Mouse (Mus musculus) liver, embryonic 12.5 days (tissue): Measurements from ENCODE around the gene Ugt1a10. TPM values are rescaled to one million over a fixed set of nuclear protein-coding genes. Genes with fewer than 3 reads are reported as not detected.
A peak's percentile ranks its signal among the peaks of the same experiment; 100 is the strongest.
"Not testable (repeated sequence)": the region's sequence is repeated elsewhere in the genome, so short reads cannot be mapped to it uniquely, and the experiment has no call there.

Source experiments
- ATAC-seq: fragments of 200-750 bp; cut with Nextera tagmentation; 2 replicates; pipeline ENCODE4 v1.8.0; 2017; ENCODE audit warnings: moderate number of reproducible peaks, mild to moderate bottlenecking, moderate library complexity
- H3K27ac ChIP-seq: fragments of 300-500 bp; sonication (generic); 2 replicates; pipeline ENCODE4 v1.5.1; 2016; ENCODE audit warnings: mild to moderate bottlenecking
- H3K27me3 ChIP-seq: fragments of 300-500 bp; sonication (generic); replicated peaks from 2 replicates; pipeline ENCODE4 v1.6.1; 2016; ENCODE audit warnings: mild to moderate bottlenecking, moderate library complexity
- H3K36me3 ChIP-seq: fragments of 300-500 bp; sonication (generic); 2 replicates; pipeline ENCODE4 v1.6.1; 2016; ENCODE audit warnings: mild to moderate bottlenecking, moderate library complexity
- H3K4me1 ChIP-seq: fragments of 300-500 bp; sonication (generic); 2 replicates; pipeline ENCODE4 v1.6.1; 2016
- H3K4me2 ChIP-seq: fragments of 300-500 bp; sonication (generic); 2 replicates; pipeline ENCODE4 v1.6.1; 2016; ENCODE audit warnings: mild to moderate bottlenecking, moderate library complexity
- H3K4me3 ChIP-seq: fragments of 300-500 bp; sonication (generic); 2 replicates; pipeline ENCODE4 v1.5.1; 2016; ENCODE audit warnings: mild to moderate bottlenecking, moderate library complexity
- H3K9ac ChIP-seq: fragments of 300-500 bp; sonication (generic); 2 replicates; pipeline ENCODE4 v1.6.1; 2016; ENCODE audit warnings: mild to moderate bottlenecking, moderate library complexity
- H3K9me3 ChIP-seq: fragments of 300-500 bp; sonication (generic); replicated peaks from 2 replicates; pipeline ENCODE4 v1.6.1; 2016; ENCODE audit warnings: mild to moderate bottlenecking, moderate library complexity
- WGBS: fragments of 180-500 bp; shearing (Covaris S2); methylation state at CpG from one replicate; pipeline ENCODE4 v1.1.7; 2016; ENCODE audit not compliant: insufficient replicate concordance; 5-methylcytosine and 5-hydroxymethylcytosine counted together
- polyA plus RNA-seq: library from polyadenylated mRNA; unstranded; fragments of >200 nt; fragmentation: Nextera tagmentation; extraction: Ambion mirVana; gene quantifications from 2 replicates; pipeline ENCODE4 v1.2.1, GENCODE M21; 2016

Ugt1a10 gene
- polyA plus RNA-seq, 1 experiment from 2014 or later: not detected

GRCm38 (mm10) chr1:88047408-88047807 lies 7.8 kb upstream of the Ugt1a10 start:
- H3K27me3 ChIP-seq, H3K9me3 ChIP-seq, H3K4me1 ChIP-seq, H3K36me3 ChIP-seq, H3K27ac ChIP-seq, H3K9ac ChIP-seq, H3K4me3 ChIP-seq, ATAC-seq, H3K4me2 ChIP-seq: not testable (repeated sequence)
- WGBS: 66% methylated on average over 2 of the region's 2 CpGs

- 53% methylated on average over 1 of the region's 2 CpGs for WGBS
- H3K27me3 ChIP-seq, H3K36me3 ChIP-seq, H3K4me2 ChIP-seq, H3K4me3 ChIP-seq, H3K9ac ChIP-seq, ATAC-seq, H3K4me1 ChIP-seq, H3K9me3 ChIP-seq, H3K27ac ChIP-seq: not testable (repeated sequence)
Observed at GRCm38 (mm10) chr1:88066472-88067102, 11.4 kb downstream of the Ugt1a10 start.

- no peak for ATAC-seq
- H3K36me3 ChIP-seq: no peaks in the 10 kb centered on the region
- no peaks in the 10 kb centered on the region for H3K9me3 ChIP-seq
- H3K27ac ChIP-seq: no peak within 1 kb of the TSS
- WGBS: 42% methylated on average over 2 of the region's 2 CpGs
- H3K4me2 ChIP-seq: no peak within 1 kb of the TSS
- H3K4me1 ChIP-seq: no peaks in the 10 kb centered on the region
- no peak within 1 kb of the TSS for H3K4me3 ChIP-seq
- no peak within 1 kb of the TSS for H3K9ac ChIP-seq
- H3K27me3 ChIP-seq: no peaks in the 10 kb centered on the region
Observed at GRCm38 (mm10) chr1:88070495-88070894, 15.3 kb downstream of the Ugt1a10 start, which contains the start of gene Ugt1a9. TSS of gene Ugt1a9 (plus strand) at chr1:88070800.

- Histone ChIP-seq H3K9ac (no peak overlapping the region), H3K36me3 (no peaks in the 10 kb centered on the region), H3K27me3 (no peaks in the 10 kb centered on the region), H3K9me3 (no peaks in the 10 kb centered on the region), H3K4me1 (no peaks in the 10 kb centered on the region), H3K4me3 (no peak overlapping the region), H3K4me2 (no peak overlapping the region), H3K27ac (no peak overlapping the region)
- no peak for ATAC-seq
- 60% methylated on average over 4 of the region's 4 CpGs for WGBS
Observed at GRCm38 (mm10) chr1:88070902-88071301, 15.7 kb downstream of the Ugt1a10 start.

GRCm38 (mm10) chr1:88074471-88074870 lies 19.3 kb downstream of the Ugt1a10 start:
- Histone ChIP-seq H3K9ac (no peak overlapping the region), H3K27ac (no peak overlapping the region), H3K4me2 (no peak overlapping the region), H3K4me3 (no peak overlapping the region), H3K4me1 (no peaks in the 10 kb centered on the region), H3K36me3 (no peaks in the 10 kb centered on the region), H3K27me3 (no peaks in the 10 kb centered on the region), H3K9me3 (no peaks in the 10 kb centered on the region)
- WGBS: 72% methylated on average over 2 of the region's 2 CpGs
- ATAC-seq: no peak

GRCm38 (mm10) chr1:88077128-88077527 lies 21.9 kb downstream of the Ugt1a10 start:
- H3K27me3 ChIP-seq: no peaks in the 10 kb centered on the region
- H3K27ac ChIP-seq: no peak overlapping the region
- H3K4me3 ChIP-seq: no peak overlapping the region
- no peaks in the 10 kb centered on the region for H3K9me3 ChIP-seq
- no peak overlapping the region for H3K9ac ChIP-seq
- no peak for ATAC-seq
- 70% methylated on average over 1 of the region's 1 CpGs for WGBS
- no peaks in the 10 kb centered on the region for H3K4me1 ChIP-seq
- H3K36me3 ChIP-seq: no peaks in the 10 kb centered on the region
- H3K4me2 ChIP-seq: no peak overlapping the region

- Histone ChIP-seq H3K4me2 (no peak overlapping the region), H3K36me3 (no peaks in the 10 kb centered on the region), H3K9ac (no peak overlapping the region), H3K4me1 (no peaks in the 10 kb centered on the region), H3K4me3 (no peak overlapping the region), H3K27me3 (no peaks in the 10 kb centered on the region), H3K27ac (no peak overlapping the region), H3K9me3 (no peaks in the 10 kb centered on the region)
- 69% methylated on average over 1 of the region's 1 CpGs for WGBS
- ATAC-seq: no peak
Observed at GRCm38 (mm10) chr1:88081670-88082069, 26.5 kb downstream of the Ugt1a10 start.

GRCm38 (mm10) chr1:88086125-88086524 lies 30.9 kb downstream of the Ugt1a10 start:
- no peak overlapping the region for H3K4me3 ChIP-seq
- H3K27me3 ChIP-seq: no peaks in the 10 kb centered on the region
- no peaks in the 10 kb centered on the region for H3K36me3 ChIP-seq
- no peak overlapping the region for H3K27ac ChIP-seq
- no peak for ATAC-seq
- H3K9me3 ChIP-seq: no peaks in the 10 kb centered on the region
- 54% methylated on average over 1 of the region's 1 CpGs for WGBS
- H3K4me1 ChIP-seq: no peaks in the 10 kb centered on the region
- no peak overlapping the region for H3K4me2 ChIP-seq
- no peak overlapping the region for H3K9ac ChIP-seq

GRCm38 (mm10) chr1:88087513-88087912 lies 32.3 kb downstream of the Ugt1a10 start, which contains the start of gene Ugt1a8:
TSS of gene Ugt1a8 (plus strand) at chr1:88087813.
- no peak within 1 kb of the TSS for H3K4me3 ChIP-seq
- no peaks in the 10 kb centered on the region for H3K36me3 ChIP-seq
- no peak for ATAC-seq
- no peak within 1 kb of the TSS for H3K4me2 ChIP-seq
- no peak within 1 kb of the TSS for H3K9ac ChIP-seq
- no peaks in the 10 kb centered on the region for H3K4me1 ChIP-seq
- H3K27me3 ChIP-seq: no peaks in the 10 kb centered on the region
- WGBS: 54% methylated on average over 3 of the region's 3 CpGs
- H3K27ac ChIP-seq: no peak within 1 kb of the TSS
- no peaks in the 10 kb centered on the region for H3K9me3 ChIP-seq

- H3K4me3 ChIP-seq: no peak overlapping the region
Observed at GRCm38 (mm10) chr1:88092341-88092740, 37.2 kb downstream of the Ugt1a10 start.

GRCm38 (mm10) chr1:88094270-88094676 lies 39.1 kb downstream of the Ugt1a10 start:
- not testable (repeated sequence) for H3K9ac ChIP-seq, H3K4me1 ChIP-seq, ATAC-seq, H3K27me3 ChIP-seq, H3K36me3 ChIP-seq, H3K4me3 ChIP-seq, H3K4me2 ChIP-seq, H3K9me3 ChIP-seq
- H3K27ac ChIP-seq: peak overlapping the region; percentile 51; the same call in 1 of the 2 replicates
- WGBS: 42% methylated on average over 3 of the region's 3 CpGs

More at GRCm38 (mm10) chr1:88092341-88092740, 37.2 kb downstream of the Ugt1a10 start:
- no peak for ATAC-seq
- H3K4me2 ChIP-seq: no peak overlapping the region
- no peaks in the 10 kb centered on the region for H3K36me3 ChIP-seq
- no peak overlapping the region for H3K9ac ChIP-seq
- no peaks in the 10 kb centered on the region for H3K4me1 ChIP-seq
- no peak overlapping the region for H3K27ac ChIP-seq
- H3K9me3 ChIP-seq: no peaks in the 10 kb centered on the region
- no peaks in the 10 kb centered on the region for H3K27me3 ChIP-seq

GRCm38 (mm10) chr1:88094941-88095492 lies 39.8 kb downstream of the Ugt1a10 start, which contains the start of gene Ugt1a7c:
TSS of gene Ugt1a7c (plus strand) at chr1:88095062.
- no peaks in the 10 kb centered on the region for H3K36me3 ChIP-seq
- H3K9me3 ChIP-seq: no peaks in the 10 kb centered on the region
- H3K27me3 ChIP-seq: no peaks in the 10 kb centered on the region
- H3K9ac ChIP-seq: no peak within 1 kb of the TSS
- peak within 1 kb of the TSS; percentile 51; the same call in 1 of the 2 replicates for H3K27ac ChIP-seq
- WGBS: 46% methylated on average over 10 of the region's 10 CpGs
- no peak for ATAC-seq
- no peaks in the 10 kb centered on the region for H3K4me1 ChIP-seq
- H3K4me3 ChIP-seq: no peak within 1 kb of the TSS
- no peak within 1 kb of the TSS for H3K4me2 ChIP-seq

- not testable (repeated sequence) for H3K4me2 ChIP-seq, H3K4me1 ChIP-seq, H3K27me3 ChIP-seq, H3K9ac ChIP-seq, H3K9me3 ChIP-seq, H3K4me3 ChIP-seq, ATAC-seq, H3K36me3 ChIP-seq, H3K27ac ChIP-seq
- WGBS: 49% methylated on average over 3 of the region's 3 CpGs
Observed at GRCm38 (mm10) chr1:88098546-88098945, 43.4 kb downstream of the Ugt1a10 start.
